Mouse (Mus musculus) CD4-positive helper T cell, adult 2 months (primary cell): ENCODE measurements at regions not wholly inside any gene's neighbourhood (a gene's known extent, or its start where the extent isn't known, plus 50 kb on each side); places are given as distances from the start of the nearest gene placed in this dataset.

ENCODE experiments used
- DNase-seq: peaks from one replicate; pipeline ENCODE4 v3.0.0-alpha.2; 2012; ENCODE audit warnings: low read depth, missing footprints, low spot score

DNA sequence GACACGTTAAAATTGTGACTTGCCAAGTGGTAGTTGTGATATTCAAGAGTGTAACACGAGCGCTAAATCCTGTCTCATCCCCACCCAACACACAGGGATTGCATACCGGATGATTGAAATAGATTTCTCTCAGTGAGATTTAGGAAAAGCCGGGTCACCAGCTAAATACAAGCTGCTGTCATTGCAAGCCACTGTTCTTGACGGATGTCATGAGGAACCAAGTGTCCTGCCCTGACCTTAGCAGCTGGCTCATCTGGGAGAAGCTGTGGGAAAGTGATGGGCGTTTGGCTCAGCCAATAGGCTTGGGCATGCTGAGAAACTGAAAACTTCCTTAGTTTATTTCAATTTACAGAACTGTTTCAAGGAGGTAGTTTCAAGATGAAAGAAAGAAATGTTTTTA, 164.4 kb upstream of the Jmjd1c start:
- no peak for DNase-seq

DNA sequence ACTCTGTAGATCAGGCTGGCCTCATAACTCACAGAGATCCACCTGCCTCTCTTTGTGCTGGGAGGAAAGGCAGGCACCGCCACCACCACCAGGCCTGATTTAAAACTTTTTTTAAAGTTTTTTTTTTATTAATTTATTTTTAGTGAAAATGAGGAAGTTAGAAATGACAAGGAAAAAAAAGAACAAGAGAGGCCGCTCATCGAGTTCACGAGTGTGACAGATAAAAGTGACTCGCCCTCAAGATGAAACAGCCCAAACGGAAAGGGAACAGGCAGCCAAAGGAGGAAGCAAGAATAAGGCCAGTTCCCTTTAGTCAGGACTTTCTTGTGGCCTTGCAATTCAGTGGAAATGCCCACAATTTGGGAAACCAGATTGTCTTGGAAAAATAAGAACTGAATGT, 163.4 kb upstream of the Jmjd1c start:
- no peak for DNase-seq

DNA sequence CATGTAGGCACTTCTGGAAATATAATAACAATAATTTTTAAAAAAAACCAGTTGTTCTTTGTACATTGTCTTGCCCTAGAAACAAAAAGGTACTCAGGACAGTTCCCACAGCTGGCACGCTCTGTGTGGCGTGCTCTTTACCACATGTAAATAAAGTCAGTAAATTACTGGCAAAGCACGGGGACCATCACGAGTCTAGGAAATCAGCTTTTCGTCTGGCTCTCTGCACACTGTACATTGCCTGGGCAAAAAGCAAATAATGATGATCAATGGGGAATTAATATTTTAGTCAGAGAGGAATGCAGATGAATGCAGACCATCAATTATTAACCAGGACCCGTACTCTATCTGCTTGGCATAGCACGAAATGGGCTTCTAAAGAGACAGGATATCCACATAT, 162.2 kb upstream of the Jmjd1c start:
- no peak for DNase-seq

DNA sequence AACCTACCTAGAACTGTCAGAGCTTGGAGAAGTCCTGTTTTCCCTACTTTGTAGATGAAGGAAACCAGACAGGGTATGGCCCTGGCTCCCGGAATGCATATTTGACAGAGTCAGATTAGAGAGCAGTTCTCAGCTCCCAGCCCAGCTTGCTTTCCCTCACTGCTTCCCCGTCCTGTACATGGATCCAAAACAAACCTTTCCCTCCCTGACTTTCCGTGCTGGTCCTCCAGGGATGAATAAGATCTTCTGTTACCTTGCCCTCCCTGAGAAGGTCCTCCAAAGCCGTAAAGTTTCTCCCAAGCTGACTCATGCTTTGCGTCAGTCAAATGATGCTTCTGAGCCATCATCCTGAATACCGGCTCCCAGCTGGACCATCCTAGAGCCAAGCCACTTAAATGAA, 160.2 kb upstream of the Jmjd1c start:
- no peak for DNase-seq

DNA sequence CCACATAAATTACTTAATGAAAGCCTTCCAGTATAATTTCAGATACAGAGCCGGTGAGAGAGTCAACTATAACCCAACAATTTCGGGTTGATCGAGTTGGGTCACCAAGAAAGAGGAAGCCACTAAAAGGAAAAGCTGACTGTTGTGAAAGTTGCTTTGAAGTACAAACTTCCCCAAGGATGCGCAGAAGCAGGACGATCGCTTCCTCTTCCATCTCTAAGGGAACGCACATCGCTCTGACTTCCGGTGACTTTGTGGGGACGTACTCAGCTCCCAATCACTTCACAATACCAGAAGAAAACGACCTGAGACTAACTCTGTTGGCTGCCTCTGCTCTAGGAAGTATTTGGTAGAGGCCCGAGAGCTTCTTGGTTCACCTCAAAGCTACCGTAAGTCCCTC, 158.8 kb upstream of the Jmjd1c start:
- DNase-seq, result peak; percentile 26

DNA sequence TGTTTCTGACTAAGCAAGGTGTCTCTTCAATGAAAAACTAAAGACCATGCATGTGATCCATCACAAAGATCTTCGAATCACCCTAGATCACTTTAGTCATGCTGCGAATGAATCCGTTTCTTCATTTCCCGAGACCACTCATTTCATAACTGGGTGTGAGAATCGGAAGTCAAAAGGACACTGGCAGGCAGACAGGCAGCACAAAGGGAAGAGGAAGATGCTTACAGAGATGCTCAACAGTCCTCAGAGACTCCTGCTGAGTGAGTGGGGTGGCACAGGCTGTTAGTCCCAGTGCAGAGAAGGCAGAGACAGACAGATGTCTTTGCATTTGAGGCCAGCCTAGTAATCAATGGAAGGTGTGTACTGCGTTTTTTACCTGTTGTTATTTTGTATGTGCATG, 155.6 kb upstream of the Jmjd1c start:
- DNase-seq, result no peak

DNA sequence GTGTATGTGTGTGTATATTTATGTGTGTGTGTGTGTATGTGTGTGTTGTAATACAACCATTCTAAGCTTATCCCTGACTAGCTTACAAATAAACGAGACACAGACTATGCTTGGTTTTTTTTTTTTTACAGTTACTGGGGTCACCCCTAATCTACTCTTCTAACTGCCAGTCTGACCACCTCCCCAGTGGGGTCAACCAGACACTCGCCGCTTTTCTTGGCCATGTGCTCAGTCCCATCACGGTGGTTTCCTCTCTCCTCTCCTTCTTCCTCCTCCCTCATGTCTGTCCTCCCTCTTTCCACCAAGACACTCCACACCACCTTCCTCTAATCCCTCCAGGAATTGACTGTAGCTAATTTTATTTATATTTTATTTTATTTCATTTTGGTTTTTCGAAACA, 155.0 kb upstream of the Jmjd1c start:
- DNase-seq, result no peak

DNA sequence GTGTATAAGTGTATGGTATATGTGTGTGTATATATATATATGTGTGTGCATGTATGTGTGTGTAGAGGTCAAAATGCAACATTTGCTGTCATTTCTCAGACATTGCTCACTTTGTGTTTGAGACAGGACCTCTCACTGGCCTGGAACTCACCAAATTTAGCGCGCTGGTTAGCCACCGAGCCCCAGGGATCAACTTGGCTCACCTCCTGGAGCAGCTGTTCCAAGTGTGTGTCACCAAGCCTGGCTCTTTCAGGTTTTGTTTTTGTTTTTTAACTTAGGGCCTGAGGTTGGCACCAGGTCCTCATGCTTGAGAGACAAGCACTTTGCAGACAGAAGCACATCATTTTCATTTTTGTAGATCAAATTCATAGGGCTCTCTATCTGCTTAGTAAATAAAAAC, 154.0 kb upstream of the Jmjd1c start:
- DNase-seq, result no peak

DNA sequence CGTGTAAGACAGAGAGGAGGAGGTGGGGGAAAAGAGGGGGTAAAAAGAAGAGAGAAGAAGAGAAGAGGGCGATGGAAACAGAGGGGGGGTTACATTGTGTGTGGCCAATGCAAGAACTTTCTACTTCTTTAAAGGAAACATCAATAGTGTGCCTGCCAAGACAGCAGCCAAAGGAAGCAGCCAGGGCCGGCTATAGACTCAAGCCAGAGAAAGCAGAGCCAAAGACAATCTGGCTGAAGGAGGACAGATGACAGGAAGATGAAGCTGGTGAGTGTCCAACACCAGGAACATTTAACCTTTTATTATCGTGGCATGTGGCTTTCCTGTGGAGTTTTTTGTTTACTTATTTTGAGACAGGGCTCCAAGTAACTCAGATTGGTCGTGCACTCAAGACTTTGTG, 152.1 kb upstream of the Jmjd1c start:
- no peak for DNase-seq

DNA sequence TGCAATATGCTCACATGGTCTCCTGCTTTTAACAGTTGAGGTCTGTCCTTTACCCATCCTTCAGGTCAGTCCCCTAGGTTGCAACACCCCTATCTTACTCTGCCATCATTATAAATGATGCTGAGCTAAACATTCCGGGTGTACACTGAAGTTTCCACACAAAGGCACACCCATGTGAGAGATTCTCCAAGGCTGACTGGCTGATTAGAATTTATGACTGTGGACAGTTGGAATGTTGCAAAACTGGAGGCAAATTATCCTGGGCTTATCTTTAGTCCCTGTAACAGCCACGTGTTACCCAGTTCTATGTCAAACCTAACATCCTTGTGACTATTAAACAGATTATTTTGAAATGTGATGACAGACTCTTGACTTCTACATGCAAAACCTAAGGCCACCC, 149.8 kb upstream of the Jmjd1c start:
- no peak for DNase-seq

DNA sequence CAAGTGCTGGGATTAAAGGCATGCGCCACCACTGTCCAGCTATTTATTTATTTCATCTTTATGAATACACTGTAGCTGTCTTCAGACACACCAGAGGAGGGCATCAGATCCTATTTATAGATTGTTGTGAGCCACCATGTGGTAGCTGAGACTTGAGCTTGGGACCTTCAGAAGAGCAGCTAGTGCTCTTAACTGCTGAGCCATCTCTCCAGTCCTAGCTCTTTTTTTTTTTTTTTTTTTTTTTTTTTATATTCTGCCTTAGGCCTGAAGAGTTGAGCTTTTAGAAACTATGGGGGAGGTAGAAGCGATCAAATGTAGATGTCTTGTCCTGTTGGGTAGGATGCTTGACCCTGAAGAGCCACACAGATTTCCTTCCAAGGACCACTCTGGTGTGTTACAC, 147.6 kb upstream of the Jmjd1c start:
- DNase-seq, result no peak

DNA sequence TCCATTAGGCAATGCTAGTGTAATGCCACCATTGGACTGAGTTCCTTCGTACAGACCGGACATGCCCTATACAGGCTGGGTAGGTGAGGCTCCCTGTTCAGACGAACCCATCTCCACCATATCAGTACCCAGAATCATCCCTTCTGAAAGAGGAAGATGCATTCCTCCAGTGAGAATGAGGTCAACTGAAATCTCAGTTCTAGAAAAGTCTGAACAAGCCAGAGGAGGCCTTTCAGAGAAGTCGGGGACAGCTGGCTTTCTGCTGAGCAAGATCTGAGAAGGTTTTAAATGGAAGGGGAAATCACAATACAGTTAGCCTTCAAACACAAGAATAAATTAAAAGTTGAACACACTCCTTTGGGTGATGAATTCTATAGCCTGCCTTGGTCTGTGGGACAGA, 145.5 kb upstream of the Jmjd1c start:
- no peak for DNase-seq

DNA sequence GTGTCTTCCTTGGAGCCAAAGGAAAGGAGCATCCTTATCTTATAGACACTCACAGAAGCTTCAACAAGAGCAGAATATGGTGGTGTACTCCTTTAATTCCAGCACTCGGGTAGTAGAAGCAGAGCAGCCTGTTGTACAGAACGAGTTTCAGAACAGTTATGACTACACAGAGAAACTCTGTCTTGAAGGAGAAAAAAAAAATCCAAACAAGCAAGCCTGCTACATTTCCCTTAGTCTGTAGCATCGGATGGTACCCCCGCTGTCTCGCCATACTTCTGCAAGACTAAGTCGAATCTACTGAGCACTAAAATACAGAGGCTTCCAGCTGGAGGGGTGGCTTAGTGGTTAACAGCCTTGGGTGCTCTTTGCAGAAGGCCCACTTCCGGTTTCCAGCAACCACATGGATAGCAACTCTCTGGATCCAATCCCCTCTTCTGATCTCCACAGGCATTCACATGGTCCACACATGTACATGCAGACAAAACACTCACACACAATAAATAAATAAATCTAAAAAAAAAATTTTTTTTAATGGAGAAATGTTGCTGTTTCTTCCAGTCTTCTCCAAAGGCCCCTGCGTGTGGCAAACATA, 144.6 kb upstream of the Jmjd1c start:
- peak; percentile 44 for DNase-seq

DNA sequence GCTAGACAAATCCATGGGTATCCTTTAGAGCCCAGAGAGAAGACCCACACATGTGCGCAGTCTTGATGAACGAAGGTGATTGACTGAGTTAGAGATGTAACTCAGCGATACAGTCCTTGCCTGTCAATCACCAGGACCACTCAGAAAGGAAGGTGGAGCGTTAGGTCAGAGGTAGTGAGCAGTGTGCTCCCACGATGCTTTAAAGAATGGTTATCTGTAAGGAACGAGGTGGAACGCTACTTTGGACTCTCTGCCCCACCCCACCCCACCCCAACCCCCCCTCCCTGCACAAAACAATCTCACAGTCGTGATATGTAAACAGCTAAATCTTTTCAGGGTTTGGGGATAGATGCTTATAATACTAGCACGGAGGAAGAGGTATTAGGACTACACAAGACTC, 144.0 kb upstream of the Jmjd1c start:
- peak; percentile 22 for DNase-seq

DNA sequence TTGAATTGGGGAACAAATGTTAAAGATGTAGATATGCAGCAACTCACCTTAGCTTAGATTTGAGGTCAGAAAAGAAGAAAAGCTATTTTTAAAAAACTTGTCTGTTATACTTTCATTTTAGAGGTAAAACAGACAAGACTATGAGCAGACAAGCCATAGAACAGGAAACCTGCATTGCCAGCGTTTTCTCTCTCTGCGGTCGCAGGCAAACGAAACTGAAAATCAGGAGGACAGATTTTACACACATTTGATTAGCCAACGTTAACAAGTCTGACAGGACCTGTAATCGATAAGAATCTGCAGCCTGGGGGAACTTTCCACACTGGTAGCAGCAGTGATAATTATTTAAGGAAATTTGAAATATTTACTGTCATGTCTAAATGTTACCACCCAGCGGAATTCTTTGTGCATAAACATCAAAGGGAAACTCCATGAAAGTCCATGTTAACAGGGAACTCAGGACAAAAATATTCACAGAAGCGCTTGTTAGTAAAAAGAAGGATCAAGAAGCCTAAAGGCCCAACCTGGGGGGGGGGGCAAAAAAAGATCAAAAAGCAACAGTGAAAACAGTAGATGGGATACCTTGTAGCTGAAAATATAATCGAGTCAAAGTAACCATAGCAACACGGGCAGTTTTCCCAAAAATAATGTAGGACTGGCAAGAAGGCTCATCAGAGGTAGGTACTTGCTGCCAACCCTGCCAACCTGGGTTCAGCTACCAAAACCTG, 142.5 kb upstream of the Jmjd1c start:
- peak; percentile 90 for DNase-seq

DNA sequence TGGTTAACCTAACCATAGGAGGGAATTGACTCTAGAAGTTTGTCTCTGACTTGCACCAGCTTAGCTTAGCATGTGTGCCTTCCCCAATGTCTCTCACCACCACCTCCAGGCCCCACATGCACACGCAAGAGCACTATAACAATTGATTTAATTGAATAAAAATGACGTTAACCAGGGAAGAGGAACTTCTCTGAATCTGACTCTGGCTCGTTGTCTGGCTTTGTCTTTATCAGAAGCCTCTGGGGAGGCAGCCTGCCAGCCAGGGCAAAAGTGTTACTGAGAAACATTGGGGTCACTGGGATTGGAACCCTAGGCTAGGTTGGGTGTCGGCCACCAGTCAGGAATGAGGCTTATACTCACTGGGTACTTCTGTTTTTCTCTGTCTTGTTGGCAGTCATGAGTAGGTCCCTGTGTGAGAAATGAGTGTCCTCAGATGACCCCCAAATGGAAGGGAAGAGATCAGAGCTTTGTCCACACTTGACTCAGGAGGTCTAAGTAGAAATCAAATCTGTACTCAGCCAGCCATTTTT, 141.9 kb upstream of the Jmjd1c start:
- peak; percentile 65 for DNase-seq

DNA sequence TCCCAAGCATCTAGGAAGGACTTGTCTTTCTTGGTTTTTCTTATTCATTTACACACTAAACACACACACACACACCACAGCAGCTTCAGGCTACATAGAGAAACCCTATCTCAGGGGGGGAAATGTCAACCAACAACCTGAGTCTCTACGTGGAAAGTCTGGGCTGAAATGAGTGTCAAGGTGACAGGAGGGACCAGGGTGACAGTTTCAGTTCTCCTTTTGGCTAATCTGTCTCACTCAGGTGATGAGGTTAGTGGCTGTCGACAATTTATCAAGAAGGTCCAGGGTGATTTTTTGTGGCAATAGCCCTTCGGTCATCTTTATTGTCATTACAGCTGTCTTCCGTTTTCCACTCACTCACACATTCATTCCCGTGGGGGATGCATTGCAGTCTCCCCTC, 140.5 kb upstream of the Jmjd1c start:
- peak; percentile 50 for DNase-seq

DNA sequence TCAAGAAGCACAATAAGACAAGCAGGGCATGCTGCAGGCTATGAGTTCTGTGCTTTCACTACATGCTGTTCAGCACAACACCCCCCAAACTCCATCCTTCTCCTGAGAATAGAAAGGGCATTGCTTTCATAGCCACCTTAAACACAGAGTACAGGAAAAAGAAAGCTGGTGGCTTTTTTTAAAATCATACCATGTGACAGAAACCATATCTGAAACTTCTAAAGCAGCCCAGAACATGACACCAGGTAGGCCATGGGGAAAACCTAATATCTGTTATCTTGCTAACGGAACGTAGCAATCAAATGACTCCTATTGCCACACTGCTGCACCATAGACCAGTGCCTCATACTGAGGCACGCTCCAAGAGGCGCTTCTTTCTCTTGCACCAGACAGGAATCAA, 139.3 kb upstream of the Jmjd1c start:
- DNase-seq, result peak; percentile 50

DNA sequence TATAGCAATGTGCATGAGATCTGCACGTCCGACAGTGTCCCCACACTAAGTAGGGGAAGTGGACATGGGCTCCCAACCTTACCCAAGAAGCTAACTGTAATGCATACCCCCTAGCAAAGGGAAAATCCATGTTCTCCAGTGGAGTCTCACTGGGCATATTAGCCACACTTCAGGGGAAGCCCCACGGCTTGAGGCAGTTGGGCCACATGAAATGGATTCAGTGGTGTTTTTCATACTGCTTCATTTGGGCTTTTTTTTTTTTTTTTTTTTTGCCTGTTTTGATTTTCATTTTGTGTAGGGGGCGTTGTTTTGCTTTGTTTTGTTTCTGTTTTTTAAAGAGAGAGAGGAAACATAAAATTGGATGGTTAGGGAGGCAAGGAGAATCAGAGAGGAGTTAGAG, 138.6 kb upstream of the Jmjd1c start:
- DNase-seq, result peak; percentile 20
